Mouse (Mus musculus) MEL (cell line): Measurements from ENCODE around the gene Ugt1a1. TPM values are rescaled to one million over a fixed set of nuclear protein-coding genes. Genes with fewer than 3 reads are reported as not detected.

Source experiments
- DNase-seq: peaks from one replicate; pipeline ENCODE4 v3.0.0; 2011; ENCODE audit warnings: low read depth, low spot score
- H3K27ac ChIP-seq: 2 replicates; pipeline ENCODE4 v1.5.1; 2012; ENCODE audit warnings: low read depth, mild to moderate bottlenecking, control low read depth, low read length, moderate library complexity; ENCODE audit not compliant: control insufficient read depth
- H3K27me3 ChIP-seq, 2 experiments: fragments of 150-350 bp in 1 of 2; sonication (generic) in 1 of 2; 2 replicates each; pipeline ENCODE4 v1.6.1; 2012; ENCODE audit warnings: low read length in 2 of 2, mild to moderate bottlenecking in 2 of 2, improper control_type of control experiment in 1 of 2, moderate library complexity in 1 of 2; ENCODE audit not compliant: insufficient read depth in 2 of 2, control insufficient read depth in 1 of 2
- H3K36me3 ChIP-seq, 2 experiments: 2 replicates each; pipeline ENCODE4 v1.6.1; 2012 to 2014; ENCODE audit warnings: low read length in 2 of 2, improper control_type of control experiment in 1 of 2, inconsistent platforms in 1 of 2, mild to moderate bottlenecking in 1 of 2; ENCODE audit not compliant: insufficient read depth in 2 of 2, control insufficient read depth in 1 of 2
- H3K4me1 ChIP-seq, 2 experiments: fragments of 150-350 bp in 1 of 2; sonication (generic) in 1 of 2; 2 replicates each; pipeline ENCODE4 v1.6.1; 2012; ENCODE audit warnings: low read length in 2 of 2, improper control_type of control experiment in 1 of 2, mild to moderate bottlenecking in 1 of 2; ENCODE audit not compliant: insufficient read depth in 2 of 2, control insufficient read depth in 1 of 2
- H3K4me3 ChIP-seq, 2 experiments: fragments of 150-350 bp in 1 of 2; sonication (generic) in 1 of 2; 2 replicates each; pipeline ENCODE4 v1.5.1; 2012; ENCODE audit warnings: low read depth in 2 of 2, low read length in 2 of 2, mild to moderate bottlenecking in 2 of 2, moderate library complexity in 2 of 2, control low read depth in 1 of 2, improper control_type of control experiment in 1 of 2; ENCODE audit not compliant: control insufficient read depth in 1 of 2, insufficient read depth in 1 of 2
- H3K79me2 ChIP-seq: 2 replicates; pipeline ENCODE4 v1.6.1; 2012; ENCODE audit warnings: mild to moderate bottlenecking, low read length, moderate library complexity; ENCODE audit not compliant: control insufficient read depth, poor library complexity, insufficient read depth
- H3K9ac ChIP-seq: 2 replicates; pipeline ENCODE4 v1.6.1; 2012; ENCODE audit warnings: low read depth, mild to moderate bottlenecking, control low read depth, low read length, moderate library complexity; ENCODE audit not compliant: control insufficient read depth, poor library complexity, severe bottlenecking
- H3K9me3 ChIP-seq: fragments of 150-350 bp; sonication (generic); replicated peaks from 2 replicates; pipeline ENCODE4 v1.6.1; 2012; ENCODE audit warnings: mild to moderate bottlenecking, low read length, improper control_type of control experiment, moderate library complexity; ENCODE audit not compliant: insufficient read depth
- CHD1 ChIP-seq: IDR thresholded peaks from 2 replicates; pipeline ENCODE4 v1.6.1; 2012; ENCODE audit warnings: low read depth, mild to moderate bottlenecking, inconsistent platforms, low read length, improper control_type of control experiment
- E2F4 ChIP-seq: IDR thresholded peaks from 2 replicates; pipeline ENCODE4 v1.6.1; 2011; ENCODE audit warnings: low read depth, low read length, improper control_type of control experiment, borderline replicate concordance
- ELF1 ChIP-seq: IDR thresholded peaks from 2 replicates; pipeline ENCODE4 v1.6.1; 2014; ENCODE audit warnings: low read depth, mild to moderate bottlenecking, inconsistent platforms, low read length, improper control_type of control experiment, moderate library complexity
- EP300 ChIP-seq, 2 experiments: IDR thresholded peaks; 2 replicates each; pipeline ENCODE4 v1.6.1; 2011; ENCODE audit warnings: improper control_type of control experiment in 2 of 2, low read length in 2 of 2, low read depth in 1 of 2, mild to moderate bottlenecking in 1 of 2
- GABPA ChIP-seq: IDR thresholded peaks from 2 replicates; pipeline ENCODE4 v1.6.1; 2012; ENCODE audit warnings: low read depth, mild to moderate bottlenecking, inconsistent platforms, low read length, improper control_type of control experiment, moderate library complexity
- GATA1 ChIP-seq: IDR thresholded peaks from 2 replicates; pipeline ENCODE4 v1.6.1; 2011; ENCODE audit warnings: low read depth, low read length, improper control_type of control experiment
- HCFC1 ChIP-seq: IDR thresholded peaks from 2 replicates; pipeline ENCODE4 v1.6.1; 2012; ENCODE audit warnings: low read depth, mild to moderate bottlenecking, inconsistent platforms, low read length, improper control_type of control experiment, moderate library complexity
- JUND ChIP-seq: IDR thresholded peaks from 2 replicates; pipeline ENCODE4 v1.6.1; 2011; ENCODE audit warnings: low read depth, mild to moderate bottlenecking, improper control_type of control experiment, low read length
- MAFK ChIP-seq: IDR thresholded peaks from 2 replicates; pipeline ENCODE4 v1.6.1; 2011; ENCODE audit warnings: low read depth, mild to moderate bottlenecking, low read length, improper control_type of control experiment, borderline replicate concordance
- MAX ChIP-seq: IDR thresholded peaks from 2 replicates; pipeline ENCODE4 v1.6.1; 2011; ENCODE audit warnings: low read length, improper control_type of control experiment
- NRF1 ChIP-seq: IDR thresholded peaks from 2 replicates; pipeline ENCODE4 v1.6.1; 2014; ENCODE audit warnings: low read depth, mild to moderate bottlenecking, inconsistent platforms, low read length, improper control_type of control experiment, moderate library complexity; ENCODE audit not compliant: poor library complexity, insufficient read depth, severe bottlenecking
- POLR2A ChIP-seq, 2 experiments: IDR thresholded peaks; 2 replicates each; pipeline ENCODE4 v1.6.1; 2011 to 2012; ENCODE audit warnings: low read length in 2 of 2, mild to moderate bottlenecking in 2 of 2, control low read depth in 1 of 2, improper control_type of control experiment in 1 of 2, low read depth in 1 of 2, moderate library complexity in 1 of 2; ENCODE audit not compliant: control insufficient read depth in 1 of 2, insufficient read depth in 1 of 2, poor library complexity in 1 of 2
- POLR2AphosphoS2 ChIP-seq: IDR thresholded peaks from 2 replicates; pipeline ENCODE4 v1.6.1; 2011; ENCODE audit warnings: low read length, improper control_type of control experiment
- POLR2AphosphoS5 ChIP-seq: IDR thresholded peaks from 2 replicates; pipeline ENCODE4 v1.6.1; 2012; ENCODE audit warnings: low read depth, borderline replicate concordance, mild to moderate bottlenecking, inconsistent platforms, low read length, moderate library complexity, mixed read lengths
- TCF12 ChIP-seq: IDR thresholded peaks from 2 replicates; pipeline ENCODE4 v1.6.1; 2014; ENCODE audit warnings: low read depth, mild to moderate bottlenecking, inconsistent platforms, low read length, improper control_type of control experiment, moderate library complexity
- UBTF ChIP-seq: IDR thresholded peaks from 2 replicates; pipeline ENCODE4 v1.6.1; 2012; ENCODE audit warnings: low read depth, mild to moderate bottlenecking, inconsistent platforms, low read length, improper control_type of control experiment, moderate library complexity, borderline replicate concordance; ENCODE audit not compliant: insufficient read depth
- USF1 ChIP-seq: IDR thresholded peaks from 2 replicates; pipeline ENCODE4 v1.6.1; 2014; ENCODE audit warnings: low read depth, mild to moderate bottlenecking, inconsistent platforms, low read length, improper control_type of control experiment, moderate library complexity
- USF2 ChIP-seq, 2 experiments: IDR thresholded peaks; 2 replicates each; pipeline ENCODE4 v1.6.1; 2011 to 2012; ENCODE audit warnings: improper control_type of control experiment in 2 of 2, low read length in 2 of 2, borderline replicate concordance in 1 of 2, inconsistent platforms in 1 of 2, low read depth in 1 of 2, mild to moderate bottlenecking in 1 of 2; ENCODE audit not compliant: insufficient read depth in 1 of 2
- ZKSCAN1 ChIP-seq: IDR thresholded peaks from 2 replicates; pipeline ENCODE4 v1.6.1; 2012; ENCODE audit warnings: low read depth, mild to moderate bottlenecking, inconsistent platforms, low read length, improper control_type of control experiment, moderate library complexity
- polyA plus RNA-seq, 2 experiments: library from polyadenylated mRNA; stranded (reverse) in 1 of 2; unstranded in 1 of 2; fragments of >175 nt in 1 of 2; fragments of >200 nt in 1 of 2; gene quantifications; 2 replicates each; pipeline versions ENCODE4 v1.2.1 to v1.2.4; 2012; ENCODE audit warnings: low replicate concordance in 2 of 2, low read depth in 1 of 2; ENCODE audit not compliant: insufficient read length in 2 of 2, insufficient read depth in 1 of 2, missing spikeins in 1 of 2
- total RNA-seq: library from RNA; depleted of rRNA; stranded (reverse); fragments of 300-350 nt; gene quantifications from 2 replicates; pipeline ENCODE4 v1.2.3, GENCODE M21; 2012

The Ugt1a1 gene
- total and polyA plus RNA-seq, 3 experiments, result not detected

DNA sequence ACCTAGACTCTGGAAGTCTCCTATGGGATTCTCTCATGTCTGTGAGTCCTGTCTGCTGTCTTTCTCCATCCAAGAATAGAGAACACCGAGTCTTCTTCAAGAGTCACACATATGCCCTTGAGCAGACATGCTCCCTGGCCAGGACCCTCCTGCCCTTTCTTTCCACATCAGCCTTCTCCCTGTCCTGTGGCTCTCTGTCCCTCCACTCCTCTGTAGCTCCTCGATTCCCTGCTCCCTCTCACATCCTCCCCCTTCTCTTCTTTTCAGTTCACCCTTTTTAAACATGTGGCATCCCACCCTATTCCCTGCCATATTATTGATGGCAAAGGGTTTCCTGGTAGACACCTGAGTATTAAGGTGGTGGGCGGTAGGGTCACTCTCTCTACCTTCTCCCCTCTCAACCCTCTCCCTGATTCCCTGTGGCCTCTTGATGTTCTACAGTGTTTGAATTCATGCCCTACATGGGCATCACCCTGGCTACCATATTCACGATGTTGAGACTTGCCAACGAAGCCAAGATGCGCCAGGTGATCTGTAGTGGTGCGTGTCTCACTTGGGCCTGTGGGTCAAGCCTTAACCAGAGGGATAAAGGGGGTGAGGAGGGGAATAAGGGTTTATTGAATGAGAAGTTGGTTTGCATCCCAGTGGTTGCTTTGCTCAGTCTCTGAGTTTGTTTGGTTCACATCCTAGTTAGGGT is 20.2 kb downstream of the Ugt1a1 start:
- H3K27ac ChIP-seq, result no peak overlapping the region
- H3K4me1 ChIP-seq, result no peaks in the 10 kb centered on the region
- DNase-seq, result no peak
- TF ChIP-seq USF2 (IDR thresholded peaks at IDR 0.05; ENCODE audit: borderline replicate concordance in 1 of 2, insufficient read depth in 1 of 2, low read depth in 1 of 2, low read length in 2 of 2) (no peak), GABPA (no peak), HCFC1 (no peak), UBTF (no peak), EP300 (IDR thresholded peaks at IDR 0.05; ENCODE audit: low read depth in 1 of 2, low read length in 2 of 2) (no peak), MAX (no peak), MAFK (no peak), TCF12 (no peak), POLR2A (IDR thresholded peaks at IDR 0.05; ENCODE audit: control insufficient read depth in 1 of 2, insufficient read depth in 1 of 2, low read depth in 1 of 2, low read length in 2 of 2, poor library complexity in 1 of 2) (no peak), ZKSCAN1 (no peak), CHD1 (no peak), JUND (no peak), GATA1 (no peak), POLR2AphosphoS5 (no peak), POLR2AphosphoS2 (no peak), ELF1 (no peak), NRF1 (no peak), USF1 (no peak)
- TF ChIP-seq, all 39 proteins: peak for 0
- no peaks in the 10 kb centered on the region for H3K36me3 ChIP-seq
- no peaks in the 10 kb centered on the region for H3K9me3 ChIP-seq
- no peaks in the 10 kb centered on the region for H3K79me2 ChIP-seq
- no peak overlapping the region for H3K4me3 ChIP-seq
- H3K27me3 ChIP-seq, result no peaks in the 10 kb centered on the region
- H3K9ac ChIP-seq, result no peak overlapping the region

DNA sequence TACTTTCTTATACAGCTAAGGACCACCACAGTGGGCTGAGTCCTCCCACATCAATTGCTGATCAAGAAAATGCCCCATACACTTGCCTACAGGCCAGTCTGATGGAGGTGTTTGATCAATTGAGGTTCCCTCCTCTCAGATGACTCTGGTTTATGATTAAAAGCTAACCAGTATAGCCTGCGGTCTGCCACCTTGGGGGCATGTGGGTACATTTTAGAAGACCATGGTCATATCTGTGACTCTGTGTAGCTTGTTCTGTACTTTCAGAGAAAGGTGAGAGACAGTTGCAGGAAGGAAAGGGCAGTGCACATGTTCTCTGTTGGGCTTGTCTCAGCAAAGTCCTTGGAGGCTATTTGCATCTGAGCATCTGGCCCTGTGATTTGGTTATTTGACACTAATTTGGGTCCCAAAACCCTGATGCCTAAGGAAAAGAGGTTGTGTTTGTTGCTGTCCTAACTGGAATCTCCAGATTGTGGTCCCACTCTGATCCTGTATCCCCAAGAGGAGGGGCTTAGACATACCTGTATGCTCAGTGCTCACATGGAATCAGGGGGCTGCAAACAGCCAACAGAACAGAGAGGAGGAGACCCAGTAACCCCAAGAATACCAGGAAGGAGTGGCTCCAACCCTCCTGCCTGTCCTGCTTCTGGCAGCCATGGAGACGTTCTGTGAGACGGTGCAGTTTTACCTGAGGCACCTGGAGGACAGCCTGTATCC is 21.1 kb downstream of the Ugt1a1 start:
- TF ChIP-seq CHD1 (no peak), E2F4 (no peak)
- Histone ChIP-seq H3K27ac (no peak overlapping the region), H3K9me3 (no peaks in the 10 kb centered on the region), H3K79me2 (no peaks in the 10 kb centered on the region), H3K27me3 (no peaks in the 10 kb centered on the region), H3K9ac (no peak overlapping the region), H3K4me1 (no peaks in the 10 kb centered on the region), H3K4me3 (no peak overlapping the region), H3K36me3 (no peaks in the 10 kb centered on the region)
- no peak for DNase-seq
